Mouse (Mus musculus): Measurements from ENCODE around the gene Thsd7a.

The Thsd7a gene

DNA sequence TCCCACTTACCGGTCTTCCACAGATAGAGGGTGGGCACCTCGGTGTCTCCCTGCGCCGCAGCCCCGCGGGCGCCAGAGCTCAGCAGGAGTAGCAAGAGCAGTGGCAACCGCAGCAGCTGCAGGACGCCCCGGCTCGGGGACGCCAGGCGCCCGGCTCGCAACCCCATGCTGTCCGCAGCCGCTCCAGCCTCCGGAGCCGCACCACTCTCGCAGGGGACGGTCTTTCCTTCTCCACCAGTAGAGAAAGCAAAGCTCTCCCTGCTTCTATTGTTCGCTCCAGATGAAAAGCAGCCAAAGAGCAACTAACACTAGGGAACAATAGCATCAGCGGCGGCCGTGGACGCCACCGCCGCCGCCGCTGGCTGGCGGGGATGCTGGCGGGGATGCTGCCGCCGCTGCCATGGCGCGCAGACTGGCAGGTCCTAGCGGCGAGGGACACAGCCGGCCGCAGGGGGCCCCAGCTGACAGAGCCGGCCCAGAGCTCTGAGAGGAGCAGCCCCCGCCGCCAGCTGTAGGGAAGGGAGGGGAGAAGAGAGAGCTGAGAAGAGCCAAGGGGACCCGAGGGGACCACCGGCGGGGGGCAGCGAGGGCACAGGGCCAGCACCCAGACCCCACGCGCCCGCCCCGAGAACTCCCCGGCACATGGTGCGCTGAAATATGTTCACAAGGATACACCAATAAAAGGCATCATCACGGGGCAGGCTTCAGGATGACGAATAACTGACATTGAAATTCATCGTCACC, at the start of gene Thsd7a:
Gene Thsd7a (minus strand): TSS at position 624 of the 744 bp plus-strand sequence.
- peak; percentile 51 to 65 for DNase-seq (ENCODE audit: low spot score in 2 of 2)

DNA sequence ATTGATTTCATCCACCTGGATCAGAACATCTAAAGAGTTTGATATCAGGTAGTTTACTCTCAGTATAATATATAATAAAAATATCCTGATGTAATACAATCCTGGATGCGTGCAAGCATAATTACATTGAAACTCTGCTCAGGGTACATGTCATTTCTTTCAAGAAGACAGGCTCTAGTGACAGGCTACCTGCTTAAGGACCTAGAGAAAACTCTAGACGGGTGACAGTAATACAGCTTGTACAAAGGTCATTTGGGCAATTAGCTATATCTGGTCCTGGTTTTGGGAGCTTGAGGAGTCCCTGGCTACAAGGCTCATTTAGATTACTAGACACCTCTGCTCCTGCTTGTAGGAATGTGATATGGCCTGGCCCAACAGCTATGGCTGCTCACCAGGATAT, 37.9 kb upstream of the Thsd7a start:
- DNase-seq (ENCODE audit: low spot score in 2 of 2), result no peak

DNA sequence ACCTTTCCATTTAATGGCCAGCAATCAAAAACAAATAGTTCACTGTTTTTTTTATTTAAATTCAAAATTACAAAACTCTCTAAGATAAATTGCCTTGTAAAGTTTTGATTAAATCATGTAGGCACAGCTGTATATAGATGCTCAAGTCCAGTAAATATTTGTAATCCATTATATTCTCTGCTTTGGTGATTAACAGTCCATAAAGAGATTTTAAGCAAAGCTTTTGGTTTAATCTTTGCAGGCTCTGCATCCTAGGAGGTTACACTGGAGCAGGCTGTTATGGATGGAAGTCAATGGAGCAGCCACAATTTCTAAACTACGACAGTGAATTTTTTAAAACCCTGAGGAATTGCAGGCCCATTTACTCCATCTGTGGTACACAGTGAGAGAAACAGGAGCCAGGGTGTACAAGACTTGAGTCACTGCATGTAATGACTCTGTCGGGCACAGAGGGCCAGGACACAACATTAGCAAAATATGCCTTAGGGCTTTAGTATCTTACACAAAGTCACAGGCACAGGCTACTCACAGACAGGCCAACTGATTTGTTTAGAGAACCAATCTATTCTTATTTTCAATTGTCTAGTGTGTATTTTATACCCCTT, 37.3 kb upstream of the Thsd7a start:
- DNase-seq (ENCODE audit: low spot score in 2 of 2), result no peak

DNA sequence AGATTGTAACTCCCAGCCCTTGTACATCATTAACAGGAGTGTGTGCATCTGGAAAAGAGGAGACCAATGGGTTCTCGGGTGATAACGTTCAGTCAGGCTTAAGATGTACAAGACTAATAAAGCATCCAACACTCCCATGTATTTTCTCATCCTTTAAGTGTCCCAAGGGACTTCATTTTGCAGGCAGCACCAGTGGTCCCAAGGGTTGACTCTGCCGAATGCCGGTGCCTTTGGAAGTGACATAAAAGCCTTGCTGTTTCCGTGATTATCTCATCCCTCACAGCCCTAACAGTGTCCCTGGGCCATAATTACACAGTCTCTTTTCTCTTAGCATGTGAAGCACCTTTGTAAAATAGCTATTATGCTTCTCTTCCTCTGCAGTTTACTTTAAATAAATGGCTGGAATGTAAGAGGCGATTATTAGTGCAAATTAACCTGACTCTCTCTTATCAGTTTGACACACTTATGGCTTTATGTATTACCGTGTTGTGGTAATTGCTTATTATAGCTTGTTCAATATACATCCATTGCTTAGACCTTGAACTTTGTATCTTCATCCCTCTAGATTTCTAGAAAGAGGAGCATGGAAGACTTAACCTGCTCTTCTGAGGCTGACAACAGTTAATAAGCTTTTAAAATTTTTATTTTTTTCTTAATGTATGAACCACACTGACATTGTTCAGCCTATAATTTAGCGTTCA, 35.9 kb upstream of the Thsd7a start:
- DNase-seq (ENCODE audit: low spot score in 2 of 2), result no peak

DNA sequence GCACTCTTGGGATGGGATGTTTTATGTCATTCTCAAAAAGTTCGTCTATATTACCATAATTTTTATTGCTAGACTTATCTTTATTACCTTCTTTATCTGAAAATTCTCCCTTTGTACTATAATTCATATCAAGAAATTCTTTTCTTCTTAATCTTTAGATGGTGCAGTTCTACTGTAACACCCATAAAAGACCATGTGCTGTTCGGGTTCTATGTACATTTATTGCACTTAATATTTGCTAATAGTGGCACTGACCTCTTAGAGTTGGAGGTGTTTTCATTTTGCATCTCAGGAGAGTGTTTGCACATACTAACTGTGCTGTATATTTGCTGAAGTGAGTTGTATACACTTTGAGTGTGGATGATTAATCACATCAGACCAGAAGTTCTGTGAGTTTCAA, 23.6 kb upstream of the Thsd7a start:
- DNase-seq (ENCODE audit: low spot score in 2 of 2), result no peak

DNA sequence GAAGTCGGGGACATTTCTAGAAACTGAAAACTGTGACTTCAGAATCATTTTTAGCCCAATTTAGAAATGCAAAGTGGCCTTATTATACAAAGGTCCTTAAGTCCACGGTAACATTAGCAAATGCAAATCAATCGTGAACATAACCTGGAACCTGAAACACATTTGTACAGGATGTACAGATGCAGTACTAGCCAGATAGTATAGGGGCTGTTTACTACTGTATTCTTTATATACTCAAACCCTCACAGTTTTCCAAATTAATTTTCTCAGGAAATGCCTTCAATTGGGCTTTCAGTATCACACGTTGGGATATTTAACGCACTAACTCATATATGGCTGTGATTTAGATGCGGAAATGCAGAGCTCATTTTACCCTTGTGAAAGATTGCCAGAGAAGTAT, 16.0 kb upstream of the Thsd7a start:
- DNase-seq (ENCODE audit: low spot score in 2 of 2), result no peak

- no peak for DNase-seq (ENCODE audit: low spot score in 2 of 2)
Observed at GRCm38 (mm10) chr6:12764606-12765005, 15.4 kb upstream of the Thsd7a start.

DNA sequence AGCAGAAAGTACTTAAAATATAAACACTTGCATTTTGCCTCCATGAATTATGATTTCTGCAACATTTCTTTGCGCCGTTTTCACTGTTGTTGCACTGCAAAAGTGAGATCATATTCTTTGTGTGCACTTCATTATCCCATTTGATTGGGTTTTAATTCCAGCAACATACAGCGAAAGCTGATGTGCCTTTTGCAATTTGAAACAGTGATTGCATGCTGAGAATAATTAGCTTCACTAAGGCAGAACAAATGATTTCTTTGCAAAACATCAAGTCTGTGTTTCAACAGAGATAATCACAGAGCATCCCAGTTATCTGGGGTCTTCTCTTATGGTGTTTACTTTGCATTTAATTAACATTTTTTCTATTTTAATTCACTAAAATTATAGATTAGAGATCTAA, 14.6 kb upstream of the Thsd7a start:
- no peak for DNase-seq (ENCODE audit: low spot score in 2 of 2)

DNA sequence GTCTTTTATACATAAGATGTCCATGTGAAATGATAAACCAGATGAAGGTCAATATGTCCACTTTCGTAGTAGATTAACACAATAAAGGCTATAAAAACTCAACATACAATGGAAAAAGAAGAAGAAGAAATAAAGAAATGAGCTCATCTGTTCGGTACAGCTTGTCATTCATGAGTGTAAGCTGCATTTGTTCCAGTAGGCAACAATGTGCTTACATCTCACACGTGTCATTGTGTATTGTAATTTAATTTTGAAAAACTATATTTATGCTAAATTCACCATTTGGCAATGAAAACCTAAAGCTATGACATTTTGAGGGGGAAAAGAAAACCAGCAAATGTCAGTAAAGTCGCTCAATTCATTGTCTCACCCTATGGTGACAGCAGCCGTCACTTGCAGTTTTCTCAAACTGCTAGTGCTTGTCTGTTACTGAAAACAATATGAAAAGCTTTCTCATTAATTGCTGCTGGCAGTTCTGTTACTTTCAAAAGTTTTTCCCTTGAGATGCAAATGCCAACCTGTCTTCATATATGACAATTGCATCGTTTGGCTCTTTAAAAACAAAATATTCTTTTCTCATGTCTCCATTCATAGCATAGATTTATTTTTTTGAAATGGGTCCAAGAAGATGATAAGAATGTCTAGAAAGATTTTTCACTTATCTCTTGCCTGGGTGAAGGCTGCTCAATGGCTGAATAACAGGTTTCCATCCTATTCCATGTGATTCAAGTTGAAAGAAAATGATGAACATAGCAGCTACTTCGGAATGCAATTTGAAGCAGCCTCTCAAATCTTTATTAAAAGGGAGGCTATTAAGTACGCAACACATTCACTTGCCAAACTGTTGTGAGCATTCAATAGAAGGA, 10.4 kb upstream of the Thsd7a start:
- DNase-seq (ENCODE audit: low spot score in 2 of 2), result no peak

DNA sequence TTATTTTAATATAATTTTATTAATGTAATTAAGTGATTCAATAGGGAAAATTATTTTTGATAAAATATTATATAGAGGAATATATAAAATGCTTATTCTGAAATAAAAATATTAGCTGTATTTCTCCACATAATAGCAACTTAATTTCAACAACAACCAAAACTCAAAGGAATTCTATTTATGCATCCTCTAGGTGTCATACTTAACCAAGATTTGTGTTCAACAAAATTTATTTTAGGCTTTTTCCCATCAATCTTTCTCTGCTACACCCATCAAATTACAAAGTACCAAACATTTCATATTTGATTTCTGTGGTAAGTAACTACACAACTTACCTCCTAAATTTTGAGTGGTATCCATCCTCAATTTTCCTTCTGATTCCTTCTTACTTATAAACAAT, 3.1 kb upstream of the Thsd7a start:
- DNase-seq (ENCODE audit: low spot score in 2 of 2), result no peak

GRCm38 (mm10) chr6:12750441-12750840, 1.2 kb upstream of the Thsd7a start:
- no peak for DNase-seq (ENCODE audit: low spot score in 2 of 2)

DNA sequence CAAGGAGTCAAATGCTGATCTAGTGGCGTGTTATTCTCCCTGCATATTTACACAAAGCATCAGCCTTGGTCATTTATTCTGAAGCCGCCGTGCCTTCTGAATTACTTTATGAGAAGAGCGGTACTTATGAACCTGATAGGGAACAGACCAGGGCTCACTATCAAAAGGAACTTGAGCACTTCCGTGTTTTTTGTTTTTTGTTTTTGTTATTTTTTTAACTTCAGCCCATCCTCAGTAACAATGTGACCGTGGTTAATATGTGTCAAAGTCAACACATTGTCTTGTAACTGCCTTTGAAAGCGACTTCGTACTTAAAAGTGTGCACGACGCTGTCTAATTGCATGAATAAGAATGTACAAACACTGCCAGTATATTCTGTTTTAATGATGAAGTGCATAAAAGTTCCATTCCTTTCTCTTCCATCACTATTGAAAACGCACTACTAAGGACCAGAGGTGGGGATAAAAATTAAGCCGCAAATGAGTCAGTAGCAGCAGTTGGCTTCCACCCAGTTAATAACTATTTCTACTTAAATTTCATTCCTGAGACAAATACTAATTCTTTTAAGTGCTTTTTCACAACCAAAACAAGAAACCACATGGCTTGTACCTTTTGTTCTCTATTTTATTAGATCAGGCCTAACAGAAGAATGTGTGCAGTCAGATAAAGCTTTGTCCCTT, 461 bp upstream of the Thsd7a start:
- no peak for DNase-seq (ENCODE audit: low spot score in 2 of 2)

DNA sequence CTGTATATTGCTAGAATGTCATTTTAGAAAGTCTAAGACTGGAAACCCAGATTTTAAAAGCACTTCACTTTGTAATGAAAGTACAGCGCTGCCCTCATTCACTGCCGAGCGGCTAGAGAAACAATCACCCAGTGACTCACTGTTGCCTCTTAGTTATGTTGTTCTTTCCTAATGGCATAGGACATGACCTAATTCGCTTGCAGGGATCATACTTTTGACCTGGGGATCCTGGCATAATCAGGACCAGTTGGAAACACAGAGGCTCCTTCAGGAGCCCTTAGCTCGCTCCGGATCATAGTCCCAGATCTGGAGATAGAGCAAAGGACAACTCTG, 790 bp downstream of the Thsd7a start:
- DNase-seq (ENCODE audit: low spot score in 2 of 2), result no peak

DNA sequence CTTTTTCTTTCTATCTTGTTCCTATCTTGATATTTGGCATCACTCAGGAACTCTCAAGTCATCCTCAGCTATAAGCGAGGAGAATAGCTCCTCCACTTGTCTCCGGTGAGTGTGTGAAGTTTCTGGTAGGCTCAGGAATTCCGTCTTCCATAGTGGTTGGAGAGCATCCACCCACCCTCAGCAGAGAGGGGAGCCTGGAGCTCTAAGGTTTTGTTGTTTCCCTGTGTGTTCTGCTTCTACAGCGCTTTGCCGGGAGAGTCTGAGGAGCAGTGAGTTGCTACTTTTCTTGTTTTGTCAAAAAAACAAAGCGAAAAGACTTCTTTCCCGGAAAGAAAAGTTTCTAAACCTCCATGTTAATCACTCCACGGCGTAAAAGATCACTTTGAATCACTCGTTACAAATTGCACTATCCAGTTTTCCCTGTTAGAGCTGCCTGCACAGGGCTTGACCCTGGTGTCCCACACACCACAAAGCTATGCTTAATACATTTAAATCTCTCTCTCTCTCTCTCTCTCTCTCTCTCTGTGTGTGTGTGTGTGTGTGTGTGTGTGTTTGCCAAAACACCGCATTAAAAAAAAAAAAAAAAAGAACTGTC, 1.3 kb downstream of the Thsd7a start:
- DNase-seq (ENCODE audit: low spot score in 2 of 2), result peak; percentile 24 to 27

DNA sequence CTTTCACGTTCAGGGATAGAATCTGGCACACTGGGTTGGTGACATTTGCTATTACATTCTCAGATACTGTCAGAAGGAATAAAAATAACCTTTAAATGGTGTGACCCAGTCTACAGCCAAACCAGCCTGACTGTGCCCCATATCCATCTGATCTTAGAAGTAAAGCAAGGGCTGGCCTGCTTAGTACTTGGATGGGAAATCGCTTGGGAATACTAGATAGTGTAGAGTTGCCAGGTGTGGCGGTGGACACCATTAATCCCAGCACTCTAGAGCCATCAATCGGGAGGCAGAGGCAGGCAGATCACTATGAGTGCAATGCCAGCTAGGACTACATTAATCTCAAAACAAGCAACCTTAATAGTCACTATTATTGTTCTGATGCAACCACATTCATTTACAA, 6.4 kb downstream of the Thsd7a start:
- DNase-seq (ENCODE audit: low spot score in 2 of 2), result no peak

DNA sequence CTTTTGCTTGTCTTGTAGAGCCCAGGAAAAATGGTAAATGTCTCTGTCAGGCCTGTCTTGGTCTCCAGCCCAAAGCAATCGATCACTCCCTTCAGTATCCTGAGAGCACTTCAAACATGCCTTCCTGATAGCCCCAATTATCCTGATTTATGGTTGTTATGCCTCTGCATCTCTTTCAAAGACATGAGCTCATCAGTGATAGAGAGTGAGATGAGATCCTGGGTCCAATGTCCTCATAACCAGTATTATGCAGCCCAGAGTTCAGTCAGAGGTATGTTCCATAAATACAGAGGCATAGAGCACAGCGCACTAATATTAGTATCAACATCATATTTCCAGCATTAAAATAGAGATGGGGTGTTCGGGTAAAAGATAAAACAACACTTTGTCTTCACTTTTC, 15.3 kb downstream of the Thsd7a start:
- DNase-seq (ENCODE audit: low spot score in 2 of 2), result no peak

GRCm38 (mm10) chr6:12716071-12716470, 33.1 kb downstream of the Thsd7a start:
- DNase-seq (ENCODE audit: low spot score in 2 of 2), result no peak

DNA sequence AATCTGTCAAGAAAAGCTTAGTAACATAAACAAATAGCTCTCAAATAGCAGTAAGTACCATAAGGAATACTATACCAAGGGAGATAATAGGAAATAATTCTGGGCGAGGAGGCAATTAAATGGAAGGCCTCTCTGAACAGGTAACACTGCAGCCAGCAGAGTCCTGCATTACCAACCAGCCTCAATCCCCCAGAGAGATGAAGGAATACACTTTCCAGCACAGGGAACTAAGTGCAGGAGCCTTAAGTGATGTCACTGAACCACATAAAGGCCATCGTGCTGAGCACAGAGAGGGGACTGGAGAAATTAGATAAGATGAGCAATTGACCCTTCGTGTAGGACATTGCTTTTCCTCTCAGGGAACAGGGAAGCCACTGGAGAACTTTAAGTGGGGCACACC, 36.6 kb downstream of the Thsd7a start:
- DNase-seq (ENCODE audit: low spot score in 2 of 2), result no peak

DNA sequence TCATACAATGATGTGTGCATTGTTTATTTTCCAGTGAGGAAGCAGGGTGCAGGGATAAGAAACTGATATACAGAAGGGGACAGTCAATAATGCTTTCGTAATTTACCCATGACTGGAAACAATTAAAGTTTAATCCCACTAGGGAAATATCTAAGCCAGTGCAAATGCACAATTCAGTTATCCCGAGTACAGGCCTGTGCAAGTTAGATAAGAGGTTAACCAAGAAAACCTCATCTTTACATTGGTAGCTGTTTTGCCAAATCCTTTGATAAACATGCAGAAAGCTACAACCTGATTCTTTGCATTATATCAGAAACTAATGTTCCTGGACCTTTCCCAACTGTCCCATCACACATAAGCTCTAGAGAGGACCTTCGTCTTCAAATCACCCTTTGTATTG, 46.3 kb downstream of the Thsd7a start:
- DNase-seq (ENCODE audit: low spot score in 2 of 2), result no peak

GRCm38 (mm10) chr6:12699089-12699488, 50.1 kb downstream of the Thsd7a start:
- no peak for DNase-seq (ENCODE audit: low spot score in 2 of 2)

- no peak for DNase-seq (ENCODE audit: low spot score in 2 of 2)
Observed at GRCm38 (mm10) chr6:12693689-12694088, 55.5 kb downstream of the Thsd7a start.
